25 mouse cellular contexts compared by ENCODE assay signal in genomic region chr2:24382456-24383230, GRCm38 (mm10). TPM values are rescaled to one million over a fixed set of nuclear protein-coding genes. Genes with fewer than 3 reads are reported as not detected.
A peak's percentile ranks its signal among the peaks of the same experiment; 100 is the strongest.
DNase-seq lines count a peak whose midpoint lies in the region; ATAC-seq lines count a peak whose summit lies in the region.
"Had no signal": no experiment of that assay in that cellular context is flagged by ENCODE, and none has a peak within 500 bp of the region (broad histone marks: within the 10 kb centered on the region; RNA-seq: fewer than 3 reads in every experiment).

No protein-coding gene starts in this region.

- H3K36me3 ChIP-seq in megakaryocyte, embryonic 14.5 days (replicated peaks; ENCODE audit: low read length) = peaks cover 5% of the 10 kb centered on the region
- H3K36me3 ChIP-seq in forebrain, embryonic 11.5 days (ENCODE audit: control insufficient read depth, insufficient read depth, low read length) = no peaks in the 10 kb centered on the region
- H3K36me3 ChIP-seq in hindbrain, embryonic 11.5 days (ENCODE audit: control insufficient read depth, insufficient read depth, low read length) = no peaks in the 10 kb centered on the region
- H3K36me3 ChIP-seq: heart, embryonic 12.5 days; limb, embryonic 15.5 days; midbrain, embryonic 12.5 days; neural tube, embryonic 13.5 days had no signal

- no peaks in the 10 kb centered on the region for H3K27me3 ChIP-seq in megakaryocyte, embryonic 14.5 days (replicated peaks)
- no peaks in the 10 kb centered on the region for H3K27me3 ChIP-seq in forebrain, embryonic 11.5 days (ENCODE audit: control insufficient read depth, insufficient read depth, low read length)
- no peaks in the 10 kb centered on the region for H3K27me3 ChIP-seq in hindbrain, embryonic 11.5 days (ENCODE audit: control insufficient read depth, insufficient read depth, low read length)
- H3K27me3 ChIP-seq: forebrain, embryonic 13.5 days; heart, embryonic 12.5 days; limb, embryonic 15.5 days; midbrain, embryonic 12.5 days; neural tube, embryonic 13.5 days had no signal

- H3K4me1 ChIP-seq in megakaryocyte, embryonic 14.5 days = peaks cover 83% of the 10 kb centered on the region
- H3K4me1 ChIP-seq in forebrain, embryonic 11.5 days (replicated peaks; ENCODE audit: control insufficient read depth, insufficient read depth, low read length) = no peaks in the 10 kb centered on the region
- H3K4me1 ChIP-seq in hindbrain, embryonic 11.5 days (replicated peaks; ENCODE audit: control insufficient read depth, insufficient read depth, low read length) = no peaks in the 10 kb centered on the region
- H3K4me1 ChIP-seq: forebrain, embryonic 13.5 days; heart, embryonic 12.5 days; midbrain, embryonic 12.5 days; neural tube, embryonic 13.5 days had no signal

- no peak overlapping the region for H3K4me2 ChIP-seq in forebrain, embryonic 11.5 days (ENCODE audit: low read depth, low read length, severe bottlenecking)
- H3K4me2 ChIP-seq in hindbrain, embryonic 11.5 days (replicated peaks; ENCODE audit: low read depth, low read length) = no peak overlapping the region
- H3K4me2 ChIP-seq: forebrain, embryonic 13.5 days; heart, embryonic 12.5 days; limb, embryonic 15.5 days; lung, embryonic 14.5 days; midbrain, embryonic 12.5 days; neural tube, embryonic 13.5 days had no signal

- no peak overlapping the region for H3K27ac ChIP-seq in forebrain, embryonic 11.5 days (ENCODE audit: low read depth, low read length)
- no peak overlapping the region for H3K27ac ChIP-seq in hindbrain, embryonic 11.5 days (ENCODE audit: low read depth, low read length)
- H3K27ac ChIP-seq: forebrain, embryonic 13.5 days; hindbrain, postnatal 0 days; layer of hippocampus, adult 2 months; limb, embryonic 15.5 days; midbrain, embryonic 12.5 days; neural tube, embryonic 13.5 days had no signal

- 81% methylated on average over 9 of the region's 9 CpGs for WGBS in forebrain, embryonic 11.5 days
- WGBS in hindbrain, embryonic 11.5 days = 77% methylated on average over 9 of the region's 9 CpGs

- no peak overlapping the region for H3K9ac ChIP-seq in forebrain, embryonic 11.5 days (ENCODE audit: low read length)
- no peak overlapping the region for H3K9ac ChIP-seq in hindbrain, embryonic 11.5 days (ENCODE audit: low read depth, low read length)
- H3K9ac ChIP-seq: forebrain, embryonic 13.5 days; heart, embryonic 12.5 days; limb, embryonic 15.5 days; lung, embryonic 14.5 days; midbrain, embryonic 12.5 days; neural tube, embryonic 13.5 days had no signal

- H3K4me3 ChIP-seq in megakaryocyte, embryonic 14.5 days (replicated peaks) = peak overlapping the region; percentile 15
- H3K4me3 ChIP-seq in forebrain, embryonic 11.5 days (ENCODE audit: low read depth, low read length) = no peak overlapping the region
- no peak overlapping the region for H3K4me3 ChIP-seq in hindbrain, embryonic 11.5 days (ENCODE audit: low read depth, low read length)
- H3K4me3 ChIP-seq: forebrain, embryonic 13.5 days; heart, embryonic 12.5 days; layer of hippocampus, adult 2 months; limb, embryonic 15.5 days; midbrain, embryonic 12.5 days; neural tube, embryonic 13.5 days had no signal

- ATAC-seq in CD4-positive, CD25-positive, alpha-beta regulatory T cell, adult 4 months = no peak
- no peak for ATAC-seq in megakaryocyte, adult 5-6 weeks (ENCODE audit: poor library complexity, severe bottlenecking)
- ATAC-seq in megakaryocyte progenitor cell, adult 5-6 weeks (replicated peaks; ENCODE audit: poor library complexity) = 0 out of 2 replicates have a peak, but pooled peaks have one; percentile 3
- no peak for ATAC-seq in forebrain, embryonic 11.5 days (replicated peaks; ENCODE audit: low FRiP score)
- no peak for ATAC-seq in hindbrain, embryonic 11.5 days (ENCODE audit: low FRiP score)
- ATAC-seq: forebrain, embryonic 13.5 days; hindbrain, postnatal 0 days had no signal

- H3K9me3 ChIP-seq in megakaryocyte, embryonic 14.5 days = no peaks in the 10 kb centered on the region
- no peaks in the 10 kb centered on the region for H3K9me3 ChIP-seq in forebrain, embryonic 11.5 days (ENCODE audit: control insufficient read depth, low read length)
- H3K9me3 ChIP-seq in hindbrain, embryonic 11.5 days (ENCODE audit: control insufficient read depth, low read length) = no peaks in the 10 kb centered on the region
- H3K9me3 ChIP-seq: forebrain, embryonic 13.5 days; heart, embryonic 12.5 days; limb, embryonic 15.5 days; midbrain, embryonic 12.5 days; neural tube, embryonic 13.5 days had no signal

- peak; percentile 23 for DNase-seq in CD4-positive, CD25-positive, alpha-beta regulatory T cell, adult 2 months (ENCODE audit: low read depth, low spot score)
- DNase-seq in thymus, postnatal 25 days = peak; percentile 32
- no peak for DNase-seq in forebrain, embryonic 11.5 days (ENCODE audit: low spot score)
- no peak for DNase-seq in hindbrain, embryonic 11.5 days (ENCODE audit: low spot score)
- DNase-seq: adrenal gland, postnatal 36 days; cerebellum, adult 18-20 months; gastrocnemius, postnatal 25 days; heart, postnatal 36 days; kidney, adult 8-10 months; kidney, postnatal 14 days; layer of hippocampus, postnatal 36 days; lung, embryonic 14.5 days; lung, postnatal 4 days had no signal

RNA-seq across cellular contexts. Expression of gene Psd4, which starts 15.3 kb away (rescaled TPM):
- 100 to 1,000 TPM in 1 of 2 experiments, 10 to 100 TPM in 1; 86.5 to 142 TPM for polyA plus RNA-seq in CD4-positive, CD25-positive, alpha-beta regulatory T cell, adult 4 months (2017; shearing (Covaris generic))
- 20.0 and 21.3 TPM in 2 replicates for polyA plus RNA-seq in megakaryocyte, embryonic 14.5 days (2012; ENCODE audit: insufficient read depth, low replicate concordance)
- total RNA-seq in megakaryocyte, adult 5-6 weeks (2015) = 31.0 and 32.2 TPM in 2 replicates
- total RNA-seq in megakaryocyte, adult 5-6 weeks (2017) = 64.7 and 71.7 TPM in 2 replicates
- 43.0 and 43.9 TPM in 2 replicates for total RNA-seq in megakaryocyte progenitor cell, adult 5-6 weeks (2015)
- total RNA-seq in megakaryocyte progenitor cell, adult 5-6 weeks (2017) = 74.4 and 81.0 TPM in 2 replicates
- polyA plus RNA-seq in forebrain, embryonic 11.5 days (2014; fragmentation: Nextera tagmentation; extraction: Ambion mirVana) = 0.41 and 0.61 TPM in 2 replicates
- 0.45 and 0.46 TPM in 2 replicates for polyA plus RNA-seq in hindbrain, embryonic 11.5 days (2014; fragmentation: Nextera tagmentation; extraction: Ambion mirVana)

RNA-seq across cellular contexts. Expression of gene Il1rn, which starts 46.0 kb away (rescaled TPM):
- polyA plus RNA-seq in CD4-positive, CD25-positive, alpha-beta regulatory T cell, adult 4 months (2017; shearing (Covaris generic)) = 1 to 10 TPM; 1.9 to 4.8 TPM
- polyA plus RNA-seq in megakaryocyte, embryonic 14.5 days (2012; ENCODE audit: insufficient read depth, low replicate concordance) = 0.07 TPM in 1 of 2 replicates, not detected in the other
- total RNA-seq in megakaryocyte, adult 5-6 weeks (2015) = 43.0 and 51.1 TPM in 2 replicates
- total RNA-seq in megakaryocyte, adult 5-6 weeks (2017) = 35.8 and 35.9 TPM in 2 replicates
- total RNA-seq in megakaryocyte progenitor cell, adult 5-6 weeks (2015) = 3.2 and 3.9 TPM in 2 replicates
- 1.0 and 1.2 TPM in 2 replicates for total RNA-seq in megakaryocyte progenitor cell, adult 5-6 weeks (2017)
- polyA plus RNA-seq in forebrain, embryonic 11.5 days (2014; fragmentation: Nextera tagmentation; extraction: Ambion mirVana) = not detected in 2 replicates
- polyA plus RNA-seq in hindbrain, embryonic 11.5 days (2014; fragmentation: Nextera tagmentation; extraction: Ambion mirVana) = not detected in 2 replicates
- total RNA-seq: gastrocnemius, postnatal 25 days; hindbrain, postnatal 0 days; layer of hippocampus, adult 2 months; layer of hippocampus, postnatal 36 days; left cerebral cortex, postnatal 14 days had no signal
- polyA plus RNA-seq: forebrain, embryonic 13.5 days; midbrain, embryonic 12.5 days had no signal

Comparison
In these comparisons a context has a peak if more than half of its experiments do, and no peak if none do; other contexts are left out.
1. DNase-seq: peak in CD4-positive, CD25-positive, alpha-beta regulatory T cell, adult 2 months (single experiment) and thymus, postnatal 25 days (single experiment); none in forebrain, embryonic 11.5 days (single experiment) and hindbrain, embryonic 11.5 days (single experiment).
2. RNA of gene Psd4, which starts 15.3 kb away (polyA plus RNA-seq): 86.5 to 142 TPM in CD4-positive, CD25-positive, alpha-beta regulatory T cell, adult 4 months and 20.0 to 21.3 TPM in megakaryocyte, embryonic 14.5 days; 0.45 to 0.46 TPM in hindbrain, embryonic 11.5 days and 0.41 to 0.61 TPM in forebrain, embryonic 11.5 days; every median in the first group is over 10 times any median in the second.